Mouse (Mus musculus): Measurements from ENCODE around the gene Peak1.

- TF ChIP-seq POU5F1 (IDR thresholded peaks at IDR 0.05; ENCODE audit: borderline replicate concordance, low read length) (no peak), CTCF (conservative IDR thresholded peaks at IDR 0.05; ENCODE audit: low read length) (no peak)
These were observed 45.2 kb upstream of the Peak1 start for GRCm38 (mm10) chr9:56463046-56463445.

Data from E14TG2a.4 (cell line).